Mouse (Mus musculus) lung, adult 2 months (tissue): ENCODE results near the gene Pik3ca.

ENCODE experiments used
- CTCF ChIP-seq: fragments of 200-500 bp; IDR thresholded peaks from 2 replicates; pipeline ENCODE4 v1.5.1; 2011; ENCODE audit warnings: mild to moderate bottlenecking, low read length, control low read depth; ENCODE audit not compliant: insufficient read depth
- POLR2A ChIP-seq: fragments of 200-500 bp; IDR thresholded peaks from 2 replicates; pipeline ENCODE4 v1.6.1; 2011; ENCODE audit warnings: low read depth, mild to moderate bottlenecking, control low read depth, low read length, borderline replicate concordance; ENCODE audit errors: extremely low read depth

GRCm38 (mm10) chr3:32392841-32393240 lies 4.6 kb upstream of the Pik3ca start:
- no peak for TF ChIP-seq POLR2A
- no peak for TF ChIP-seq CTCF
